Comparison of ENCODE assay signal across 21 mouse cellular contexts in genomic region chr3:17325821-17326220, GRCm38 (mm10).
DNase-seq lines count a peak whose midpoint lies in the region; ATAC-seq and TF ChIP-seq lines count a peak whose summit lies in the region.
"Had no signal": no experiment of that assay in that cellular context is flagged by ENCODE, and none has a peak within 500 bp of the region (broad histone marks: within the 10 kb centered on the region; RNA-seq: fewer than 3 reads in every experiment).

No protein-coding gene starts in this region.

- intact Hi-C loops in left cerebral cortex, adult 2 months (cut with DNase I) = loop anchor here (5.0 kb wide), 1 partner anchor 509 kb away; no protein-coding TSS in a partner anchor
- intact Hi-C loops in left cerebral cortex, postnatal 4 days (cut with DNase I) = loop anchor here (5.0 to 10.0 kb wide), 3 partner anchors 391 to 511 kb away; no protein-coding TSS in a partner anchor

- H3K27me3 ChIP-seq in forebrain, embryonic 15.5 days = no peaks in the 10 kb centered on the region
- no peaks in the 10 kb centered on the region for H3K27me3 ChIP-seq in hindbrain, embryonic 15.5 days
- H3K27me3 ChIP-seq in neural tube, embryonic 13.5 days = no peaks in the 10 kb centered on the region
- H3K27me3 ChIP-seq: CH12.LX; heart, embryonic 12.5 days; intestine, embryonic 15.5 days; stomach, embryonic 15.5 days had no signal

- TF ChIP-seq CTCF in left cerebral cortex, adult 2 months (IDR thresholded peaks at IDR 0.05) = no peak

- 52% methylated on average over 2 of the region's 2 CpGs for whole genome bisulfite sequencing in forebrain, embryonic 15.5 days
- 40% methylated on average over 2 of the region's 2 CpGs for WGBS in hindbrain, embryonic 15.5 days
- WGBS in neural tube, embryonic 13.5 days = 56% methylated on average over 2 of the region's 2 CpGs

- 0 out of 2 replicates have a peak, but pooled peaks have one; percentile 6 for ATAC-seq in forebrain, embryonic 15.5 days (replicated peaks)
- ATAC-seq in hindbrain, embryonic 15.5 days (ENCODE audit: low FRiP score, low read depth) = peak; percentile 2; the same call in 1 of the 2 replicates
- ATAC-seq in neural tube, embryonic 13.5 days (ENCODE audit: low read depth) = no peak
- ATAC-seq in inflammation-experienced regulatory T-cells, adult 6 months = no peak
- ATAC-seq: intestine, embryonic 15.5 days had no signal

- no peaks in the 10 kb centered on the region for H3K36me3 ChIP-seq in forebrain, embryonic 15.5 days
- H3K36me3 ChIP-seq in hindbrain, embryonic 15.5 days = no peaks in the 10 kb centered on the region
- H3K36me3 ChIP-seq in neural tube, embryonic 13.5 days = no peaks in the 10 kb centered on the region
- H3K36me3 ChIP-seq: heart, embryonic 12.5 days; intestine, embryonic 15.5 days; stomach, embryonic 15.5 days had no signal

- H3K4me1 ChIP-seq in forebrain, embryonic 15.5 days = peaks cover 16% of the 10 kb centered on the region
- peaks cover 8% of the 10 kb centered on the region; the same call in 1 of the 2 replicates for H3K4me1 ChIP-seq in hindbrain, embryonic 15.5 days (replicated peaks)
- H3K4me1 ChIP-seq in neural tube, embryonic 13.5 days (replicated peaks) = peaks cover 56% of the 10 kb centered on the region
- H3K4me1 ChIP-seq: heart, embryonic 12.5 days; intestine, embryonic 15.5 days; stomach, embryonic 15.5 days had no signal

- peak overlapping the region; percentile 5; the same call in 1 of the 2 replicates for H3K27ac ChIP-seq in left cerebral cortex, adult 2 months
- peak overlapping the region; percentile 72 for H3K27ac ChIP-seq in forebrain, embryonic 15.5 days (replicated peaks)
- peak overlapping the region; percentile 86 for H3K27ac ChIP-seq in hindbrain, embryonic 15.5 days (replicated peaks)
- peak overlapping the region; percentile 92 for H3K27ac ChIP-seq in neural tube, embryonic 13.5 days (replicated peaks)
- H3K27ac ChIP-seq: intestine, embryonic 15.5 days; stomach, embryonic 15.5 days had no signal

- no peak for DNase-seq in left cerebral cortex, adult 2 months (ENCODE audit: extremely low spot score in 1 of 2, low spot score in 2 of 2)
- no peak for DNase-seq in left cerebral cortex, postnatal 4 days
- no peak for DNase-seq in adrenal gland, adult 8-10 months
- DNase-seq: cerebellum, adult 9-10 months; heart, adult 11 months; heart, postnatal 14 days; kidney, adult 9 months; kidney, postnatal 36 days; lung, adult 18-20 months; lung, postnatal 14 days; spleen, adult 18-20 months; thymus, adult 2 months had no signal

- H3K4me3 ChIP-seq in left cerebral cortex, adult 2 months = no peak overlapping the region
- no peak overlapping the region for H3K4me3 ChIP-seq in forebrain, embryonic 15.5 days
- H3K4me3 ChIP-seq in hindbrain, embryonic 15.5 days = no peak overlapping the region
- no peak overlapping the region for H3K4me3 ChIP-seq in neural tube, embryonic 13.5 days
- H3K4me3 ChIP-seq: heart, embryonic 12.5 days; intestine, embryonic 15.5 days; stomach, embryonic 15.5 days had no signal

- no peaks in the 10 kb centered on the region for H3K9me3 ChIP-seq in forebrain, embryonic 15.5 days
- H3K9me3 ChIP-seq in hindbrain, embryonic 15.5 days = no peaks in the 10 kb centered on the region
- no peaks in the 10 kb centered on the region for H3K9me3 ChIP-seq in neural tube, embryonic 13.5 days
- H3K9me3 ChIP-seq: heart, embryonic 12.5 days; intestine, embryonic 15.5 days; stomach, embryonic 15.5 days had no signal

- H3K4me2 ChIP-seq in forebrain, embryonic 15.5 days (replicated peaks) = no peak overlapping the region
- peak overlapping the region; percentile 40 for H3K4me2 ChIP-seq in hindbrain, embryonic 15.5 days
- peak overlapping the region; percentile 39 for H3K4me2 ChIP-seq in neural tube, embryonic 13.5 days
- H3K4me2 ChIP-seq: heart, embryonic 12.5 days; intestine, embryonic 15.5 days; liver, embryonic 11.5 days; stomach, embryonic 15.5 days had no signal

- H3K9ac ChIP-seq in forebrain, embryonic 15.5 days (replicated peaks) = no peak overlapping the region
- peak overlapping the region; percentile 43 for H3K9ac ChIP-seq in hindbrain, embryonic 15.5 days
- H3K9ac ChIP-seq in neural tube, embryonic 13.5 days = peak overlapping the region; percentile 66
- H3K9ac ChIP-seq: heart, embryonic 12.5 days; intestine, embryonic 15.5 days; stomach, embryonic 15.5 days had no signal

Comparison
In these comparisons a context has a peak if more than half of its experiments do, and no peak if none do; other contexts are left out.
1. H3K27ac ChIP-seq: peak in every context shown above with its lines; median percentile 92 in neural tube, embryonic 13.5 days; 86 in hindbrain, embryonic 15.5 days; 72 in forebrain, embryonic 15.5 days; 5 in left cerebral cortex, adult 2 months.
2. ATAC-seq: peak in forebrain, embryonic 15.5 days (single experiment) and hindbrain, embryonic 15.5 days (single experiment); none in neural tube, embryonic 13.5 days (single experiment) and inflammation-experienced regulatory T-cells, adult 6 months (single experiment).